Mouse (Mus musculus) brown adipose tissue, adult 24 weeks (tissue): Measurements from ENCODE around the gene Hsd17b14. TPM values are rescaled to one million over a fixed set of nuclear protein-coding genes. Genes with fewer than 3 reads are reported as not detected.

Source experiments
- H3K27ac ChIP-seq: fragments of 200-500 bp; replicated peaks from 2 replicates; pipeline ENCODE4 v1.5.1; 2012; ENCODE audit warnings: low read depth, mild to moderate bottlenecking, low read length
- H3K4me1 ChIP-seq: fragments of 200-500 bp; 2 replicates; pipeline ENCODE4 v1.6.1; 2012; ENCODE audit warnings: low read length, mixed read lengths; ENCODE audit not compliant: control insufficient read depth, insufficient read depth, insufficient read length
- H3K4me3 ChIP-seq: fragments of 200-500 bp; 2 replicates; pipeline ENCODE4 v1.5.1; 2012; ENCODE audit warnings: low read depth, mild to moderate bottlenecking, low read length, moderate library complexity; ENCODE audit not compliant: insufficient read depth
- polyA plus RNA-seq: library from polyadenylated mRNA; stranded (reverse); fragments of >200 nt; gene quantifications from 2 replicates; pipeline ENCODE4 v1.2.4, GENCODE M21; 2012; ENCODE audit not compliant: missing spikeins, insufficient read depth, insufficient read length

The Hsd17b14 gene
- polyA plus RNA-seq, 1 experiment = not detected

- Histone ChIP-seq H3K4me3 (peak overlapping the region; percentile 43), H3K4me1 (peaks cover 9% of the 10 kb centered on the region), H3K27ac (peak overlapping the region; percentile 44)
Measured at GRCm38 (mm10) chr7:45567780-45568516, 13.3 kb downstream of the Hsd17b14 start.

DNA sequence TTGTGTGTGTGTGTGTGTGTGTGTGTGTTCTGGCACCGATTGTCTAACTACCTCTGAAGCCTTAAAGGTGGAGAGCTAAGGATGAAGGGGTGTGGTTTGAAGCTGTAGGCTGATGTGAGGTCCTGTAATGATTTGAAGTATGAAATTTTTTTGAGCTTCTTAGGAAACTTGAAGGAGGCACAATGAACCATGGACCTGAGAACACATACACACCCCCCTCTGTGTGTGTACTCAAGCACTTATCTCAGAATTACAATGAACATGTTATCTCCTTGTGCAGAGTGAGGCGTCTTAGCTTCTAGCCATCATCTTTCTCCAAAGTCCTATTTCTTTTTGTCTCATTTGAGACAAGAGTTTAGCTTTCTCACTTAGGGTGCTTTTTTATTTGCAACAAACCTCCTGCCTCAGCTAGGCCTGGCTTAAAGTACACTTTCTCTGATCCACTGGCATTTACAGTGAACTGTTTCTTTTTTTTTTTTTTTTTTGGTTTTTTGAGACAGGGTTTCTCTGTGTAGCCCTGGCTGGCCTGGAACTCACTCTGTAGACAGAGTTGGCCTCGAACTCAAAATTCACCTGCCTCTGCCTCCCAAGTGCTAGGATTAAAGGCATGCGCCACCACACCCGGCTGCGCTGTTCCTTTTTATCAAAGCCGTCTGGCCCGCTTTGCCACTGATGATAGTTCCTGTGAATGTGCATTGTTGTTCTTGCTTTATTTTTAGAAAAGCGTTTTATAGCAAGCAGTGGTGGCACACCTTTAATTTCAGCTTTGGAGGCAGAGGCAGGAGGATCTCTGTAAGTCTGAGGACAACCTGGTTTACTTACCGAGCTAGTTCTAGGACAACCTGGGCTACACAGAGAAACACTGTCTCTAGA, 14.1 kb downstream of the Hsd17b14 start:
- Histone ChIP-seq H3K4me3 (peak overlapping the region; percentile 19; the same call in 1 of the 2 replicates), H3K27ac (no peak overlapping the region), H3K4me1 (peaks cover 9% of the 10 kb centered on the region)

DNA sequence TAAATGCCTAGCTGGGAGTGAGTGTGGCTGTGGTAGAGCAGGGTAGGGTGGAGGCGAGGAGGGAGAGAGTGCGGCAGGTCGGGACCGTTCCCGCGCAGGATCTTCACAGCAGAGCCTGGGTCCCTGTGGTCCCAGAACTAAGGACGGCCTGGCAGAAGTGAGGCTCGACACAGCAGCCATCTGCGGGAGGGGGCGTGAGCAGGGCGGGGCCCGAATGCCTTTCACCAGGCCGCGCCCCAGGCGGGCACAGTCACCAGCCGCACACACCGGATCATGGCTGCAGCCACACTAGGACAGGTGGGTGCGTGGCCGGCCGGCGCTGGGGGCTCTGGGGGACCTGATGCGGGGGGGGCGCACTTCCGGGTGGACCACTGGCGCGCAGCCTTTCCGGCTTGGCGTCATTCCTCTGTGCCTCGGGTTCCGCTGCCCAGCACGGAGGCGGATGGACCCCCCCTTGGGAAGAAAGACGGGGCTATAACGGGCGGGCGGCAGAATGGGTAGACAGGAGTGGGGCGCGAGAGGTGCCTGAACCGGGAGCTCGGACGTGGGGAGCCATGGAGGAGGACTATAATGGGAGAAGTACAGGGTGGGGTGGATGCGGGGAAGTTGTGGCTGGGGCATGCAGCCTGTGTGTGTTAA, 15.5 kb downstream of the Hsd17b14 start, which contains the start of gene Bcat2:
Bcat2 (plus strand) TSS at position 51 of the 639 bp plus-strand sequence.
- Histone ChIP-seq H3K27ac (peak within 1 kb of the TSS; percentile 67), H3K4me1 (peaks cover 9% of the 10 kb centered on the region), H3K4me3 (peak within 1 kb of the TSS; percentile 77)

GRCm38 (mm10) chr7:45571966-45572365, 17.3 kb downstream of the Hsd17b14 start:
- peaks cover 13% of the 10 kb centered on the region for H3K4me1 ChIP-seq
- no peak overlapping the region for H3K27ac ChIP-seq
- no peak overlapping the region for H3K4me3 ChIP-seq

DNA sequence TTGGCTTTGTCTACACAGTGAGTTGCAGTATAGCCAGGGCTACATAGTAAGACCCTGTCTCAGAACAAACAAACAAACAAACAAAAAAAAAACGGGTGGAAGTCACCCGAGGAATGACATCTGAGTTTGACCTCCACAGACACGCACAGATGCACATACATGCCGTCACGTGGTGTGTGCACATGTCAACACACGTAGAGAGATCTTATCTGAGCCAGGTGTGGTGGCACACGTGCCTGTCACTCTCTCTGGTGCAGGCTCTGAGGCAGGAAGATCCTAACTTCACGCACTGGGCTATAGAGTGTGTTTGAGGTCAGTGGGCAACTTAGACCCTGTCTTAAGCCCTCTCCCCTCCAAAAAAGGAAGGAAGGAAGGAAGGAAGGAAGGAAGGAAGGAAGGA, 19.3 kb downstream of the Hsd17b14 start:
- Histone ChIP-seq H3K4me1 (peaks cover 8% of the 10 kb centered on the region), H3K27ac (no peak overlapping the region), H3K4me3 (no peak overlapping the region)

- H3K4me3 ChIP-seq = no peak overlapping the region
- no peak overlapping the region for H3K27ac ChIP-seq
- H3K4me1 ChIP-seq = peaks cover 8% of the 10 kb centered on the region
Measured at GRCm38 (mm10) chr7:45574472-45575379, 20.0 kb downstream of the Hsd17b14 start.

GRCm38 (mm10) chr7:45585923-45586322, 31.2 kb downstream of the Hsd17b14 start:
- Histone ChIP-seq H3K27ac (no peak overlapping the region), H3K4me3 (no peak overlapping the region), H3K4me1 (peaks cover 6% of the 10 kb centered on the region; the same call in 1 of the 2 replicates)

GRCm38 (mm10) chr7:45587631-45588592, 33.2 kb downstream of the Hsd17b14 start:
- no peak overlapping the region for H3K4me3 ChIP-seq

DNA sequence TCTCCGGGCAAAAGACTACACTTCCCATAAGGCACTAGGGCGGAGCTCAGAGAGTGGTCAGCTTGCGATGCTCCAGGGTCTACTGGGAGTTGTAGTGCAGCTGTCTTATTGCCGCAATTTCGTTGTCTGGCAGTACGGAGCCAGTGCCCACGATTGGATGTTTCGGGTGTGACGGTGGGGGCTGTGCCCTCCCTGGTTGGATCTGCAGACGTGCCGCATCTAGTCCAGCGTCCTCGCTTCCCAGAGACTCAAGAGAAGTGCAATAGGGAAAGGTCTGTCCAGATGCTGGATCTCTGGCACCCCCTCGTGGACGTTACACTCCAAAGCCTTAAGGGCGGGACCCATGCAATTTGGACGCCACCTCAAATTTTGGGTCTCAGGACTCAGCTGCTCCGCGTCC, 34.5 kb downstream of the Hsd17b14 start:
- Histone ChIP-seq H3K4me3 (peak overlapping the region; percentile 33), H3K27ac (no peak overlapping the region), H3K4me1 (peaks cover 6% of the 10 kb centered on the region; the same call in 1 of the 2 replicates)

More at GRCm38 (mm10) chr7:45587631-45588592, 33.2 kb downstream of the Hsd17b14 start:
- no peak overlapping the region for H3K27ac ChIP-seq
- H3K4me1 ChIP-seq = peaks cover 6% of the 10 kb centered on the region; the same call in 1 of the 2 replicates

DNA sequence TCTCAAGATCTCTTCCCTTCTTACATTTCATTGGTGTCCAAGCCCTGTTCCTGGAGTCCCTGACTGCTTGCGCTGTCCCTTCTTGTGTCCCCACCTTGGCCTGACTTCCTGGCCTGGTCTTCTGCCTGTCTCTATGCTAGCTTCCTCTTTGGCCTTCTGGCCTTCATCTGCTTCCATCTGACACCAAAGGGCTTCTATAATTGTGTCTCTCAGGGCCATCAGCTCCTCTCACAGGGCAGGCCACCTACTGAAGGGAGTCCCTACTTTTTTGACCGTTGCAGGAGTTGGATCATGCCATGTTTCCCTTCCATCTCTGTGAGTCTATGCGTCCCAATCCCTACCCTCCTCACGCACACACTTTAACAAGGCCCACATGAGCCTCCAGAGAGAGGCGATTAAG, 35.2 kb downstream of the Hsd17b14 start:
- no peak overlapping the region for H3K27ac ChIP-seq

DNA sequence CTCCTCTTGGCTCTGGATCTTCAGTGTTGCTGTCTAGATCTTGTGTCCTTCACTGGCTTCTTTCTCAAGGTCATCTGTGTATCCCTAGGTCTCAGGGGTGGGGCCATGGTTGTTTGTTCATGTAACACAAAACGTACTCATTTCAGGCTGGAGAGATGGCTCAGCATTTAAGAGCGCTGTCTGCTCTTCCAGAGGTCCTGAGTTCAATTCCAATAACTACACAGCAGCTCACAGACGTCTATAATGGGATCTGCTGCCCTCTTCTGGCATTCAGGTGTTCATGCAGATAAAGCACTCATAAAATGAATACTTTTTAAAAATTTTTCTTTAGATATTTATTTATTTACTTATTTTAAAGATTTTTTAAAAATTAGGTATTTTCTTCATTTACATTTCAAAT, 36.2 kb downstream of the Hsd17b14 start:
- Histone ChIP-seq H3K4me1 (peaks cover under 1% of the 10 kb centered on the region; the same call in 1 of the 2 replicates), H3K27ac (no peak overlapping the region), H3K4me3 (no peak overlapping the region)

More for the DNA sequence above, 35.2 kb downstream of the Hsd17b14 start:
- Histone ChIP-seq H3K4me3 (no peak overlapping the region), H3K4me1 (peaks cover 6% of the 10 kb centered on the region; the same call in 1 of the 2 replicates)

DNA sequence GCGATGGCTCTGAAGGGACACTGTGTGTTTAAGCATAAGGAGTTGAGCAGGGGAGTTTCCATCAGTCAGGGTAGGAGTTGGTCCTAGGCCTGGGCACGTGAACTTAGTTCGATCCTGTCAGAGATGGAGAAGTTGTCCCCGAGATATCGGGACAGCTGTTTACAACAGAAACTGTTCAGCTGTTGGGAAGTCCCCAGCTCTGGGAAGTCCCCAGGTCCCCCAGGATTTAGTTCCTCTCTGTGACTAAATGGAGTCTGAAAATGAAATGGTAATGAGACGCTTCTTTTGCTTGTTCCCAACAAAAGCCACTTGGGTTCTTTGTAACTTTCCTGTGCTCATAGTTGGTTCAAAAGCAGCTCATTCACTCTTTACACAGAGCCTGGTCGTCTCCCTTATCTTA, 37.2 kb downstream of the Hsd17b14 start:
- Histone ChIP-seq H3K27ac (peak overlapping the region; percentile 51; the same call in 1 of the 2 replicates), H3K4me3 (no peak overlapping the region), H3K4me1 (no peaks in the 10 kb centered on the region)

DNA sequence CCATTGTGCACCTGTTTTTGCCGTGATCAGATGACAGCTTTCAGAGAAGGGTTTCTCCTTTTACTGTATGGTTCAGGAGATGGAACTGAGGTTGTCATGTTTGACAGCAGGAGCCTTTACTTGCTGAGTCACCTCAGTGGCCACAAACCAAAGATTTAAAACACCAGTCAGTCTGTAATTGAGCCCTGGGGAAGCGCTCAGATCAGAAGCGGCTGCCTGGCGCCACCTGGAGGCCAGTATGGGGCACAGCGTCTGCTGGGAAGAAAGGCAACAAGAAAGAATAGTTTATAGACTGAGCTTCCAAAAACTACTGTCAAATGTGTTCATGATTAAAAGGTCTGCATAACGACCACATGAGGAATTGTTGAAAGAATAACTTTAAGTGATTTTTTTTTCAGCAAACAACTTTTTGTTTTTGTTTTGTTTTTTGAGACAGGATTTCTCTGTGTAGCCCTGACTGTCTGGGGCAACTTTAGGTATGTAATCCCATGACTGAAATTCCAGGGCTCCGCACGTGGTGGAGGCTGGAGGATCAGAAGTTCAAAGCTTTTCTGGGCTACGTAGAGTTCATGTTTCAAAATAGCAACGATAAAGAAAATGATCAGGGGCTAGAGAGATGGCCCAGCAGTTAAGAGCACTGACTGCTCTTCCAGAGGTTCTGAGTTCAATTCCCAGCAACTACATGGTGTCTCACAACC, 38.6 kb downstream of the Hsd17b14 start:
- Histone ChIP-seq H3K4me3 (no peak overlapping the region), H3K4me1 (no peaks in the 10 kb centered on the region), H3K27ac (no peak overlapping the region)
